Mouse (Mus musculus) heart, adult 11 months (tissue): Measurements from ENCODE around the gene Ksr1.

Experiments used
- DNase-seq: peaks from one replicate; pipeline ENCODE4 v3.0.0; 2022

The Ksr1 gene

DNA sequence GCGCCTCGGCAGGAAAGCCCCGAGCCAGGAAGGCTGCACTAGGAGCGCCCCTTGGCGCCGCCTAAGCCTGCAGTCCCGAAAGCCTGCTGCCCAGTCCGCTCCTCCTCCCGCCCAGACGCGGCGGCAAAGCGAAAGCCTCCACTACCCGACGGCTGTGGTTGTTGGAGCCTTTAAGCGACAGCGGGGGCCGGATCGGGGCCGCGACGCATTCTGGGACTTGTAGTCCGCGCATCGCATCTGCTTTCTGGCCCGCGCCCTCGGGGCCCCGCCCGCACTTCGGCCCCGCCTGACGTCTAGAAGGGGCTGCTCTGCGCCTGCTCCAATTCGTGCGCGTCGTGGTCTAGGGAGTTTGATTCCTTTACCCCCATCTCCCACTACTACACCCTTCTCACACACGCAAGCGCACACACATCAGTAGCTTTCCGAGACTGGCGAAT, at the start of gene Ksr1:
TSS of gene Ksr1 (minus strand) at position 77 of the 437 bp plus-strand sequence.
- DNase-seq: peak; percentile 100

DNA sequence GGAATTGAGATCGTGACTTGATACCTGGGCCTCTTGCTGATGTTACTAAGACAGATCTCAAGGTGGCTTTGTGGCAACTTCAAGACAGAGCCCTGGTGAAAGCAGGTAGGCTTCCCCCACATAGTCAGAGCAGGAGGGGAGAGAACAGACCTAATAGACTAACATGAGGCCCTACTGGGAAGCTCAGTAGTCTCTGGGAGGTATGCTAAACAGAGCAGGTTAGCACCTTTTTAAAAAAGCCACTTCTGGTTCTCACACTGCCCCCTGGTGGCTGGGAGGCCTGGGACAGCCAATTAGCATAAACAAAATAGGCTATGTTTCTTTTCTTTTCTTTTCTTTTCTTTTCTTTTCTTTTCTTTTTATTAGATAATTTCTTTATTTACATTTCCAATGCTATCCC, 46.0 kb upstream of the Ksr1 start:
- peak; percentile 74 for DNase-seq

DNA sequence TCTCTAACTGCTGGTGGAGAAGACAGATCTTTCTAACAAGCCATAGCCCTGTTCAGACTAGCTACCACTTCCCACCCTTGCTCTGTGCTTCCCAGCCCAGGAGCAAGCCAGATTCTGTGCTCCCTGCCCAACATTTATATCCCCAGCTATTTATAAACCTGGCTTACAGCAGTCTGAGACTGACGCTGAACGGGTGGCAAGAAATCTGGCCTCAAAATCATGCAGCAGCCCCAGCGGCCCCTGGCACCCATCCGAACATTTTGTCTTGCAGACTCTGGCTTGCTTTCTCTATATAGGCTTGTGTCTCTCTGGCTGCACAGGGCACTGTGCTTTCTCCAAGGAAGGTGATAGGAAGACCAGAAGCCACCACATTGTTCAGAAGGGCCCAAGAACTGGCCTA, 45.0 kb upstream of the Ksr1 start:
- DNase-seq: peak; percentile 93

DNA sequence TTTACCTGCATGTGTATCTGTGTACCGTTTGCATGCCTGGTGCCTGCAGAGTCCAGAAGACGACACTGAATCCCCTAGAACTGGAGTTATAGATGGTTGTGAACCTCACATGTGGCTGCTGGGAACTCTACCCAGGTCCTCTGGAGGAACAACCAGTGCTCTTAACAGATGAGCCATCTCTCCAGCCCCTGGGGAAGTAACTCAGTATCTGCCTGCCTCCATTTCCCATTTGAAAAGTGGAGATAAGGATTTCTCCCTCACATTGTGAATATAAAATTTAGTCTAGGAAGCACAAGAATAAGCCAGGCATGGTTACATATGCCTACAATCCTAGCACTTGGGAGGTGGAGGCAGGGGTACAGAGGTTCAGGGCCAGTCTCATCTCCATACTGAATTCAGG, 44.0 kb upstream of the Ksr1 start:
- no peak for DNase-seq

DNA sequence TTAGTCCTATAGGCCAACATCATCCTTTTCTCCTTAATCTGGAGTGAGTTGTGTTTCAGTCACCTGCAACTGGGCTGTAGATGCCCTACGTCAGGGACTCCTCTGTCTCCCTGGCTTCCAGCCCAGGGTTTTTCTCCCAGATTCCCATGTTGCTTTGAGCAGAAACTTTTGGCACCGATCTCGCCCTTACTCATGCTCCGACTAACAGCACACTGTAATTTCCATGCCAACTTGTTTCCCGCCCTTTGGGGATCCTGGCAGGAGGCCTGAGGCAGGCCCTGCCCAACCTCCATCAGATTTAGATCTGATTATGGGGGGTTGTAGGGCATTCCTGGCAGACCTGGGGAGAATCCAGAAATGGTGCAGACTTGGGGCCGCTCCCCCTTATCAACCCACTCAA, 42.0 kb upstream of the Ksr1 start:
- DNase-seq: peak; percentile 98

DNA sequence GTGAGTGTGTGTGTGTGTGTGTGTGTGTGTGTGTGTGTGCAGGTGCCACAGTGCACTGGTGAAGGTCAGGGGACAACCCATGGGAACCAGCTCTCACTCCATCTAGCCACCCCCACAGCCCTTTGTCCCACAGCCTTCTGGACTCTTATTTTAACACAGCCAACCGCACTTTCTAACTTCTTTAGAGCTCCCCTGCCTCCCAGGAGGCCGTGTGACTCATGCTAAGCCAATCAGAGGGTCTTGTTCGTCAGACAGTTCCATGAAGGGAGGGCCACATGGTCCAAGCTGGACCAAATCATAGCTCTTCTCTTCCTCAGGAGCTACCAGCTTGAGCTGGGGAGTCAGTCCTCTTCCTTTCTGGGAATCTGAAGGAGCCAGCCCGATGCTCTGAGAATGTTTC, 41.1 kb upstream of the Ksr1 start:
- no peak for DNase-seq

DNA sequence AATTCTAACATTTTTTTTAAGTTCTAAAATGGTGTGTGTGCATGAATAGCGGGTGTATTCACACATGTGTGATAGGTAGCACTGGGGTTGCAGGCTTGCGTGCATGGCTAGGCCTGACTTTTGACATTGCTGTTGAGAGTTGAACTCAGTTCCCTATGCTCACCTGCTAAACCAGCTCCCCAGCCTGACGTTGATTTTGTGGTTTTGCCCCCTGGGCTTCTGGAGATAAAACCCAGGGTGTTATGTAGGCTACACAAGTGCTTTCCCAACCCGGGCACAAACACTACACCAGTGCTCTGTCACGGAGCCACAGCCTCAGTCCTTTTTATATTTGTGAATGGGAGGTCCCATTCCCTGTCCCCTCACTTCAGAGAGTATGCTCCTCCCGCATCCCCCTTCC, 39.5 kb upstream of the Ksr1 start:
- DNase-seq: peak; percentile 67

DNA sequence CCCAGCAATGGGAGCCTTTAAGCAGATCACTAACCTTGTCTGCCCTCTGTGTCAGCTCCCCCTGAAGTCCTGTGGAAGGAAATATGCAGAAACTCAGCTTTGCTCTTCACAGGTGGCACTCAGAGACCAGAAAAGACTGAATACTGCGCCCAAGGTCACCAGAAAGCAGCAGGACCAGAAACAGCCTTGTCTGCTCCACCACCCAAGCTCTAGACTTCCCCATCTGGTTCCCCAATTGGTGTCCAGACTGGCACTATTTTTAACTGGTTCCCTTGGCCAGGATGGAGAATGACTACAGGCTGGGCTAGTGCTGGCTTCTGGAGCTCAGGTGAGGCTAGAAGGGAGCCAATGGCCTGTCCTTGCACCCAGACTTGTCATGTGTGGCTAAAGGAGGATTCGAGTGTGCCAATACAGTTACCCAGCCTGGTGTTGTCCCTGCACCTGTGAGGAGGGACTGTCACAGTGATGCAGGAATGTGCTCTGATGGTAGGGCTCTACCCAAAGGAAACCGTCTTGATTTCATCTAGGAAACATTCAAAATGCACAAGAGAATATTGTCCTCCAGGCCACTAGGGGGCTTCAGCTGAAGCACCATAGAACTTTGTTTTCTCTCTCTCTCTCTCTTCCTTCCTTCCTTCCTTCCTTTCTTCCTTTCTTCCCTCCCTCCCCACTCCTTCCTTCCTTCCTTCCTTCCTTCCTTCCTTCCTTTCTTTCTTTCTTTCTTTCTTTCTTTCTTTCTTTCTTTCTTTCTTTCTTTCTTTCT, 38.1 kb upstream of the Ksr1 start:
- peak; percentile 87 for DNase-seq

DNA sequence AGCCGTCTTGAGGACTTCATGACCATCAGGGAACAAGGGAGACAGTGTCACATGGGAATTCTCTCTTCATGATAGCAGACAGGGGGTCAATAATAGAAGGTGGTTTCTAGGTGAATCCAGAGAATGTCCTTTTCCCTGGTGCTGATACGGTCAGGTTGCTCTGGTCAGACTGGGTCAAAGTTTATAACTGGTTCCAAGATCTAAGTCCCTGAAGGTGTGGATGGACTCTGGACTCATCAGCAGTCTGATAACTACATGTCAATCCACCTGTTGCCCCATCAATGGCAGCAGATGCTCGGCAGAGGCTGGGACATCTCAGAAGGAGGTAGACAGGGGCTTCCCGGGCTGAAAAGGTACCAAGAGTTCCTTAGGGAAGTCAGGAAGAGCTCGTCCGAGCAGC, 37.2 kb upstream of the Ksr1 start:
- no peak for DNase-seq

DNA sequence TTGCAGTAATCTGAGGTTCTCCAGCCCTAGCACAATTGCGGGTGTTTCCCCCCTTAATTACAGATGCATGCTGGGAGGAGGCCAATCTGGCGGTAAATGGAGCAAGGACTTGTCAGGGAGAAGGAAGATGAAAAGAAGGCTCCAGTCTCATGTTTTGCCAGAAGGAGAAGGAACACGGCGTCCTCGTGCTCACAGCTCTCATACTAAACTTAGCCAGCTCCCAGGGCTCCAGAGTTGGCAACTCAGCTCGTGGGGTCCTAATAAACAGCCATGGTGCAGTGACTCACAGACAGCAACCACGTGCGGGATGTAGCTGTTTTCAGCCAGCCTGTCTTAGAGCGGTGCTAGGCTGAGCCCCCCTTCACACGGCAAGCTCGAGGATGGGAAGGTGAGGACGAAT, 36.7 kb upstream of the Ksr1 start:
- peak; percentile 98 for DNase-seq

DNA sequence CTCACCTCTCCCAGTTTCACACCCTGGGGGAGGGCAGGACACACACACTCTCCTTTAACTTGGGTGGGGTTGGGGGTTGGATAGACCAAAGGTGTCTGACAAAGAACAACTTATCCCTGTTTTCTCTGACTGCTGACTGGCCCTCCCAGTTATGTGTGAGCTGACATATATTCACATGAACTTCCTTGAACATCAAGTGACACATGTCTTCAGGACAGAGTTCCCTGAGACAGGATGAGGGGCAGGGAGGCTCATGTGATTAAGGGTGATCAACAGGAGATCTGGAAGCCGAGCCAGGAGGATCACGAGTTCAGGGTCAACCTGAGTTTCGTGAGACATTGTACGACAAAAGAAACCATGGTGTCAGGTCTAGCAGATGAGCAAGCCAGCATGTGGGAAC, 35.7 kb upstream of the Ksr1 start:
- DNase-seq: no peak

DNA sequence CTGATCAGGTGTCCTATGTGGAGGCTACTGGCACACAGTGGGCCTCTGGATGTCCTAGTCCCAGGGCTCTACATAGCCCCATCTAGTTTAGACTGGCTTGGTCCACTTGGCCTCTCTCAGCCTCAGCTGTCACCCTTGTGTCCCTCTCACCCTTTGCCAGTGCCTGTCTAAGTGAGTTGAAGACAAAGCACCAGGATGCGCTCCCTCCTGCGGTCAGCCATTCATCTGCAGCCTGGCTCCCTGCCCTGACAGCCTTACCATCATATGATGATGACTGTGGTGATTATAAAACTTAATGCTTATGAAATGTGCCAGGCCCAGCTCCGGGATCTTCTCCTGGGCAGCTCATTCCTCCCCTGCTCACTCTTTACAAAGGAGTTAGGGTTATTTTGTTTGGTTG, 30.5 kb upstream of the Ksr1 start:
- DNase-seq: no peak

DNA sequence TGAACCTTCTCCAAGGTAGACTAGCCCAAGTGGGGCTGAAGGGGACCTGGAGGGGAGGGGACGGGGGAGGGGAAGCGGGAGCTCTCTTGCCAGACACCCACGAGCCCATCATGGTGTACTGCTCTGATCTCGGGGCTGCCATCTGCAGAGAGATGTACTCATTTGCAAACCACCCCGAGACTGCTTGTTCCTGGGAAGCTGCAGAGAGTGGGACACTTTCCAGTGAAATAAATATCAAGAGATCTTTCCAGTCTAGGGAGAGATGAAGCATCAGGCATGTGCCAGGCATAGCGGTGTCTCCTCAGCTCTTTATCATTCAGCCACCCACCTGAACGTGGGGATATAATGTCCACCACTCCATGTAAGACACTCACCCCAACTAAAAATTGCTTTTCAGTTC, 25.8 kb upstream of the Ksr1 start:
- no peak for DNase-seq

DNA sequence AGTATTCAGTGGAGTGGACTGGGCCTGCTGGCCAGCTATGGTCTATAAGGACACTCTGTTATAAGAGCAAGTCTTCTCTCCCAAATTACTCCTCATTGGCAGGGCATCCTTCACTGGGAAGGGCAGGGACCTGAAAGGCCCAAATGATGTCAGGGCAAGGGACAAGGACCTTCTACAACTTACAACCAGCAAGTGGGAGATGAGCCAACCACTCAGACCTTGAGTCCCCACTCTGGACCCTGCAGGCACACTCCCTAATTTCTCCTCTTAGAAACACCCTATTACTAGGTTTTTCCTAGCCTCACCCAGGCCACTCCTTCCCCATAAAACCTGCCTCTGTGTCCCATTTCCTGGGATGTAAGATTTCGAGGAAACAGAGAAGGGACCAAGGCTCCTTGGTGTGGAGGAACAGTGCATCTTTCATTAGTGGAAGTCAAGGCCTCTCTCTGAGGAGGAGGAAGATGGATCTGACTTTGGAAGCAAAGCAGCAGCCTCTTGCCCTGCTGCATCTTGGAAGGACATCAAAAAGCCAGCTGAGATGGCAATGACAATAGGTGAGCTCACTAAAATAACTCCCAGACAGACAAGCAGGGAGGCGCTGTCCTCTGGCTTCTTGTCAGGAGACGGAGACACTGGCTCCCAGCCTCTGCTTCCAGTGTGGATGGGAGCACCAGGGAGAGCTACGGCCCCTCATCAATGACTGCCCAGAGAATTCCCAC, 20.5 kb upstream of the Ksr1 start:
- peak; percentile 87 for DNase-seq

DNA sequence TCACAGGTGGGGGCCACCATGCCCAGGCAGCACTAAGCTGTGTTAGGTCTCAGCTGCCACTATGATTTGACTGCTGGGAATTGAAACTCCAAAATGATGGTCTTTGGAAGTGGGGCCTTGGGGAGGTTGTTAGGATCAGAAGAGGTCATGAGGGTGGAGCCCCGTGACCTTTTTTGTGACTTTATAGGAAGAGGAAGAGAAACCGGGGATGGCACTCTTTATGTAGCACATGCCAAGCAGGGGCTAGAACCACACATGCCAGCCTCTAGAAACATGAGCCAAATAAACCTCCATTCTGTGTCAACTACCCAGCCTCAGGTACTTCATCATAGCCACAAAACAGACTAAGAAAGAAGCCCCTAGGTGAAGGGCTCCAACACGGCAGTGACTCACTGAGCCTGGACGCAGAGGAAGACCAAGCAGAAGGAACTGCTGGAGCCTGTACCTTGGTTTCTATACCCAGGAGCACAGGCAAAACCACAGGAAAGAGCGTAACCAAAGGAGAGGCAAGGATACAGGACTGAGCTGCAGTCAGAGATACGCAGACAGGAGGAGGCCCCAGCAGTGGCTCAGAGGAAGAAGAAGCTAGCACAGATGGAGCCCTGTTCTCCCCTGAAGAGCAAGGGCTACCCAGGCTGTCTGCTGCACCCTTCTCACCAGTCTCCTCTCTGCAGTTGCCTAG, 15.0 kb upstream of the Ksr1 start:
- DNase-seq: no peak

DNA sequence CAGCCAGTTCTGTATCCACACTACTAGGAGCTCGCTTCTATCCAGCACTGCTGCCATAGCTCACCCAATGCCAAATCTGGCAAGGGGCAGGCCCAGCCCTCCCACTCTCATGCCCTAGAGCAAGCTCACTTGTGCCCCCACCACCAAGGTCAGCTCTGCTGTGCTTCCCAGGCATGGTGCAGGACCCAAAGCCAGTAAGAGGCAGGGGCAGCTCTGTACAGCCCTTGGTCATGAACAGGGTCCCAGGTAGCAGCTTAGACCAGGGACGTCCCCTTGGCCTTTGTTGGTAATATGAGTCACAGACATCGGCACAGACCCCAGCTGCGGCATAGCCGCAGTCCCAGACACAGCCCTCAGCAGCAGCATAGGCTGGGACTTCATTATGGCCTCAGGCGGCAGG, 13.9 kb upstream of the Ksr1 start:
- no peak for DNase-seq

DNA sequence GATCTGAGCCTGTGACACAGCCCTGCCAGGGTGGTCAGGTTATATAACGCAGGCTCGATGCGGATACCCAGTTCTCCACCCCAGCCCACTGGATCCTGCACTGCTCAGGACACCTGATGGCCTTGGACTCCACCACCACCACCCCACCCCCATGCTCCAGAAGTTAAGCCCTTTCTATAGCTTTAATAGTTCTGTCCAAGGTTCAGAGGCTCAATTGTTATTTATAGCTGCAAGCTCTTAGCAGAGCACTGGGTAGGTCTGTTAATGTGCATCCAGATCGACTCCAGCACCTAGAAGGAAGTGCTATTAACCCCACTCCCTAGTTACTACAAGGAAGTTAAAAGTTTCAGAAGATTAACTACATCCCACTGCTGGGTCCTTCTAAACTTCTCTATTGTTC, 11.5 kb upstream of the Ksr1 start:
- DNase-seq: no peak

DNA sequence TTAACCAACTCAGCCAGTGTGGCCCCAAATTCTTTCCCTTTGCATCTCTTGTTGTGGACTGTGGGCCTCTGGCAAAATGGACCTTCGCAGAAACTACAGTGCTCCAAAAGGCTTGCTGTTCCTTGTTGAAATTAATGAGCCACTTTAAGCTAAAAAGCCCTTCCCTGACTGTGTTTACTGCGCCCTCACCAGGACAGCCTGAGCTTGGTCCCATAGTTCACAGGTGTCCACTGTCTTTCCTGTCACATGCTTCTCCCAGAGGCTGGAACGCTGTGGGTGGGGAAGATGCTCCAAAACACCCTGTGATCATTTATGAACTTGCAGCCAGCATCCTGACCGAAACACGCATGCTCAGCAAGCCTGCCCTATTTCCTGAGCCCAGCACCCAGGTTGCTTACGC, 9.1 kb upstream of the Ksr1 start:
- DNase-seq: peak; percentile 88

DNA sequence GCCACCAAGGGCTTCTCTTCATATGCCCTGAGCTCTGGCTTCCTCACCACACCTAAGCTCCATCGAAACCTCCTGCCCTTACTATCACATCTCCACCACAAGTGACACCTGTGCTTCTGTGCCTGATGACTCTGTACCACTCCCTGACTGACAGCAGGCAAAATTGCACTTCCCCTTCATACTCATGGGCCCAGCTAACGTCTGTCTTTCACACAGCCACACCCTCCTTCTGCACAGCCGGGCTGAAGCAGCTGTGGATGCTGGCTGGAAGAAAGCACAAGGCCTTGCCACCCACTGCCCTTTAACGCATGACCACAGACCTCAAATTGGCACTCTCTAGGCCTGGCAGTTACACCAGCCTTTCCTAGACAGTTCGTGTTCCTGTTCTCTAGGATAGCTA, 6.5 kb upstream of the Ksr1 start:
- DNase-seq: no peak

DNA sequence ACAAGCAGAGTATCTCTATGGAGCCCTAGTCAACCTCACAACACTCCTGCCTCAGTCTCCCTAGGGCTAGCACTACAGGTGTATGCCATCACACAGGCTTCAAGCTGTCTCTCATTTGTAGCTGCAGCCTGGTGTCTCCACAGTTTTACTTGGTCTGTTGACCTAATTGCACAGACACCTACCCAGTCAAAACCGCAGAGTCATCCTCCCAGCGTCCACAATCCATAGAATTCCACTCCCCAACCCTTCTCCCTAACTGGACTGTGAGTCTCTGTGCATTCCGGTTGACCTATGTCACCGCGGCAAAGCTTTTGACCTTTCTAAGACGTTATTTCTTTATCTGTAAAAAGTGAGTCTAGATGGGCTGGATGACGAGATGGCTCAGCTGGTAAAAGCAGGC, 5.7 kb upstream of the Ksr1 start:
- no peak for DNase-seq

DNA sequence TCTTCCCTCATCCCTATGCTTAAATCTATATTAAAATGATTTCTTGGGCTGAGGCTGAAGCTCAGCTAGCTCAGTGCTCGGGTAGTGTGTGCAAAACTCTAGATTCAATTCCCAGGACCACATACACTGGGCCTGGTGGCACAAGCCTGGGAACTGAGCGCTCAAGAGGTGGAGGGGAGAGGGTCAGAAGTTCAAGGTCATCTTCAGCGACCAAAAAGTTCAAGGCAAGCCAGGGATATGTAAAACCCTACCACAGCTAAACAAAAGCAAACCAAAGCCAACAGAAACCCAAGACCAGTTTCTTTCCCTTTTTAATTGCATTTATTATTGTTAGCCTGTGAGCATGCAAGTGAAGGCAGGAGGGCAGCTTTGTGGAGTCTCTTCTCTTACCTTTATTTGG, 4.1 kb upstream of the Ksr1 start:
- no peak for DNase-seq

DNA sequence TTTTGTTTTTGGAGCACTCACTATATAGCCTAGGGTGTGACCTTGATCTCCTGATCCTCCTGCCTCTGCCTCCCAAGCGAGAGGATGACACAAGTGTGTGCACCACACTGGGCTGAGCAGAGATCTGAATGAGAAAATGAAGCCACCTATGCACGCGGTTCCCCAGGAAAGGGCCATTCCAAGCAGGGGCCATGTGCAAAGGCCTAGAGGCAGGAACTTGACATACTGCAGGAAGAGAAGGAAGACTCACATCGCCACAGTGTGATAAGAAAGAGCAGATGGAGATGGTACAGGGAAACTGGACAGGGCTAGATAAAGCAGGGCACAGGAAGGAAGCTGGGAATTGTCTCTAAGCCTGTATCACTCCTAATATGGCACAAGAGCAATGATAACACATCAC, 3.1 kb upstream of the Ksr1 start:
- peak; percentile 86 for DNase-seq

DNA sequence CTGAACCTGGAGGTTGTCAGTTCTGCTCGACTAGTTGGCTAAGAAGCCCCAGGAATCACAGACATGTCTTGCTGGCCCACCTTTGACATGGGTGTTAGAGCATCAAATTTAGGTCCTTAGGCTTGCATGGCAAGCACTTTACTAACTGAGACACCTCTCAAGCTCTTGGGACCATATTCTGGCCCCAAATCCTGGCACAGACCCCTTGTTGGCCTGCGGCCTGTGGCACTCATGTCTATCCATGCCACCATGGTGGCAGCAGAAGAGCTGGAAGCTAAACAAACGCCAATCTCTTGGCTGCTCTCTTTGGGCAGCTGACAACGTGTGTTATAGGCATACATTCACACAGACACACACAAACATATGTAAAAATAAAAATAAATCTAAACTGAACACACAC, 2.6 kb upstream of the Ksr1 start:
- no peak for DNase-seq
